Mouse (Mus musculus) thymus, postnatal 4 days (tissue): ENCODE data around the gene Tas2r114.

ENCODE experiments used
- DNase-seq: peaks from one replicate; pipeline ENCODE4 v3.0.0; 2021

The Tas2r114 gene

DNA sequence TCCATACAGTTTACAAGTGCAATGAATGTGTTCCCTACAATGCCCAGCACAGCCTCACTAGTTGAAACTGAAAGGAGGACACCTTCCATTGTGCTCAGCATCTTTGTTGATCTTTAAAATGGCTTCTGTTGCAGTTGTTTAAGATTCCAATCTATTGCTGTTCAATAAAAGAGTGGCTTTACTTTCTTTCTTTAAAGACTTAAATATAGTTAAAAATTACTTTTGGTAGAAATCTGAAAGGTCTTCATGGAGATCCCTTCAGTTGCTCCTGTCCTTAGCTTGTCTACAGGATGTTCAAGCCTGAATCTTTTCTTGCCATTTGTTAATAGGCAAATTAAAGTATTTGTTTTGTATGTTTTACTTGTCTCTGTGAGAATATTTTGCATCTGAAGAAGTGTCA is at the start of gene Tas2r114:
TSS of gene Tas2r114 (minus strand) at position 101 of the 400 bp plus-strand sequence.
- DNase-seq = no peak

DNA sequence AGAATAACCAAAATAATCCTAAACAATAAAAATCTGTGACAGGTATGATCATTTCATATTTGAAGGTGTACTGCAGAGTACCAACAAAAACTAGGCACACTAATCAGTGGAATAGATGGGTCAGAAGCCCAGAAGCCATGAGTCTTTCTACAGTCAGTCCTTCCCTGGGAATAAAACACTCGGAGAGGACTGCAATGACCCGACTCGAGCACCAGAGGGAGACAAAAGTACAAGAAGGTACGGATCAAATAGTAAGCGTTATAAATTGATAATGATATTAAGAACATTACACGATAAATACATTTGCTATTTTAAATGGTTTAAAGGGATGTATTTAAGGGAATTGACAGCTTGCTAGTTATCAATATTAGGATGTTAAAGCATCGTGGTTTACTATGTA is 22.9 kb upstream of the Tas2r114 start:
- DNase-seq = no peak

DNA sequence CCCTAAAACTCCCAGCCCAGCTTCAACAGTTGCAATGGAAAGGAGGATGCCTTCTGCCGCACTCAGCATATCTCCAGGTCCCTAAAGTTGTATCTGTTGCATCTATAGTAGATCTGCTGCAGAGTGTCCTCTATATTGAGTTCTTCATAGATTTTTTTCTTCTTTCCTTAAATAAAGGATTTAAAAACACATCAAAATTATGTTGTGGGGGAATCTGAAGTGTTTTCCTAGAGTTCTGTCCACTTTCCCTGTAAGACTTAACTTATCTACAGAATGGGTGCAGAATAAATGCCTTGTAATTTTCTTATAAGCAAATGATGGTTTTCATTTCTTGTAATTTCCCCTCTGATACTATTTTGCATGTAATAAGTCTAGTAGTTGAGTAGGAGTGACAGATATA is 2.5 kb downstream of the Tas2r114 start, which contains the start of gene Tas2r105:
TSS of gene Tas2r105 (minus strand) at position 101 of the 400 bp plus-strand sequence.
- DNase-seq = no peak

DNA sequence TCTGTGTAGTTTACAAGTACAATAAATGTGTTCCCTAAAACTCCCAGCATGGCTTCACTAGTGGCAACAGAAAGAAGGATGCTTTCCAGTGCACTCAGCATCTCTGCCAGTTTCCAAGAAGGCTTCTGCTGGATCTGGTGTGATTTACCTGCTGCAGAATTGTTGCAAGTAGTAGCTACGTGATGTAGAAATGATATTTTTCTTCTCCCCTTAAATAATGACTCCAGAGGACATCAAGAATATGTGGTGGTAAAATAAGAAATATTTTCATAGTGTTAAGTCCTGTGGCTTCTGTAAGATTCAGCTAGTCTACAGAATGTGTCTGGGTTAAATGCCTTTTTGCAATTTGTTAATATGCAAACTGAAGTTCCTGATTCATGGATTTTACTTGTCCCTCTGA is 4.2 kb downstream of the Tas2r114 start, which contains the start of gene Tas2r104:
TSS of gene Tas2r104 (minus strand) at position 101 of the 400 bp plus-strand sequence.
- no peak for DNase-seq

DNA sequence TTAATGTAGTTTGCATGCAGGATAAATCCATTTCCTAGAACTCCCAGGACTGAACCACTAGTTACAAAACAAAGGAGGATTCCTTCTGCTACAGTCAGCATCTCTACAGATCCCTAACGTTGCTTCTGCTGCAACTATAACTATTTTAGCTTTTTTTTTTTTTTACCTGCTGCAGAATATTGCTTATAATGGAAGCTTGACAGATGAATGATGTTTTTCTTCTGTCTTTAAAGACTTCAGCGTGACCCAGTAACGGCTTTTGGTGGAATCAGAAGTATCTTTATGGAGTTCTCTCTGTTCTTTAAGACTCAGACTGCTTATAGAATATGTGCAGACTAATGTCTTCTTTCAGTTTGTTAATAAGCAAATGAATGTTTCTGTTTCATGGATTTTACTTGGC is 11.1 kb downstream of the Tas2r114 start, which contains the start of gene Tas2r106:
TSS of gene Tas2r106 (minus strand) at position 101 of the 400 bp plus-strand sequence.
- DNase-seq = no peak

DNA sequence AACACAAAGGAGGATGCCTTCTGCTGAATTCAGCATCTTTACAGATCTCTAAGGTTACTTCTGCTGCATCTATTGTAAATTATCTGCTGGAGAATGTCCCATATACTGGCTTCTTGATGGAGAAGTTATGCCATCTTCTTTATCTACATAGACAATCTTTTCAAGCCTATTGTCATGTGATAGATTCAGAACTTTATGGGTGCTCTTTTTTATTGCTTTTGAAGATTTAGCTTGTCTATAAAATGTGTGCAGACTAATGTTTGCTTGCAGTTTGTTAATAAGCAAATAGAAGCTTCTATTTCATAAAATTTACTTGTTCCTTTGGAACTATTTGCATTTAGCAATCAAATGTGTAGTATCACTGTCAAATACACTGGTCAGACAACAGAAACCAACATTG is 29.8 kb downstream of the Tas2r114 start, which contains the start of gene Tas2r107:
TSS of gene Tas2r107 (minus strand) at position 101 of the 400 bp plus-strand sequence.
- DNase-seq = no peak
